Mouse (Mus musculus): ENCODE results near the gene Nol10. TPM values are rescaled to one million over a fixed set of nuclear protein-coding genes. Genes with fewer than 3 reads are reported as not detected.

Nol10 gene
- total RNA-seq, 4 experiments from 2014 or later, result 18.7 to 20.9 (median 19.5) TPM

DNA sequence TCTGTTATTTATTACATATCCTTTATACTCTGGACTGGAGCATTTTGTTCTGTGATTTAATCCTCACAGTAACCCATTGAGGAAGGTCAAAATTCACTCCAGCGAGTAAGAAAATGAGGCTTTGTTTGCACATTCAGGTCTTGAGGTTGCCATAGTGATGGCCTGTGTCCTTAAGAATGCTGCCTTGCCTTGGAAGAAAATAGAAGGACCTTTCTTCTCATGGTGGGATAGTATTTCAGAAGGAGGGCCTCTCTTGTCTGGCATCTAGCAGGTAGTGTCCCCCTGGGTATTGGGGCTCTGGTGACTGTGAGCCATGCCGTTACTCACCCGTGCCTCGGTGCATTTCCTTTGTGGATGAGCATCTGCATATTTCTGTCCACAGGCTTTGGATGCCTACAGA, 12.4 kb downstream of the Nol10 start:
- DNase-seq (ENCODE audit: low spot score in 2 of 2), result no peak

DNA sequence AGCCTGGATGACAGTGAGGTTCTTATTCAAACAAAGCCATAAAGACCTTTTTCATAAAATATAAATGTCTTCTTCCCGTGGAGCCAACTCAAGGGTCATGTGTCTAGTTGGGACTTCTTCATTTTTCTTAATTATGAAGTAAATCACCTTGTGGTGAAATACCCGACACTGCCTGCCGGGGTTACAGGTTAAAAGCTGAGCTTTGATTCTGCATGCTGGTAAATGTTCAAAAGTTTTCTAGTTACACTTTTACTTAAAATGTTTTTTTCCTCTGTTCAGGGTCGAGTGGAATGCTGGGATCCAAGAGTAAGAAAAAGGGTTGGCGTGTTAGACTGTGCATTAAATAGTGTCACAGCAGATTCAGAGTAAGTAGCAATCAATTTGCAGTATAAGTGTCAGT, 14.1 kb downstream of the Nol10 start:
- no peak for DNase-seq (ENCODE audit: low spot score in 2 of 2)

DNA sequence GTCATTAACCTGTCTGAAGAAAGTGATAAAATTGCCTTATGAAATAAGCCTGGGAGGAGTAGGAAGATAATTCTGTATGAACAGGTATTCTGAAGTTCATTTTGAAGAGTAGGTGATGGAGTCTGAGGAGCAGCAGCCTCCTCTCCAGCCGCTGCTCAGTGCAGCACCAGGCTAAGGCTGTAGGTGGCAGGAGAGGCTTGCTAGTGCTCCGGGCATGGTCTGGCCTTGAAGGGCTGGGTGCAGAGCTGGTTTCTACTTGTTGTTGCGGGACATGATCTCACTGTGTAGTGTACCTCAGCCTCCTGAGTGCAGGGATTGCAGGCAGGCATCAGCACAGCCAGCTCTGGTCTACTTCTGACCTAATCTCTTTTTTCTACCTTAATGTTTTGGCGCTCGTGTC, 18.7 kb downstream of the Nol10 start:
- peak in 1 of 2 experiments; percentile 48 for DNase-seq (ENCODE audit: low spot score in 2 of 2)

DNA sequence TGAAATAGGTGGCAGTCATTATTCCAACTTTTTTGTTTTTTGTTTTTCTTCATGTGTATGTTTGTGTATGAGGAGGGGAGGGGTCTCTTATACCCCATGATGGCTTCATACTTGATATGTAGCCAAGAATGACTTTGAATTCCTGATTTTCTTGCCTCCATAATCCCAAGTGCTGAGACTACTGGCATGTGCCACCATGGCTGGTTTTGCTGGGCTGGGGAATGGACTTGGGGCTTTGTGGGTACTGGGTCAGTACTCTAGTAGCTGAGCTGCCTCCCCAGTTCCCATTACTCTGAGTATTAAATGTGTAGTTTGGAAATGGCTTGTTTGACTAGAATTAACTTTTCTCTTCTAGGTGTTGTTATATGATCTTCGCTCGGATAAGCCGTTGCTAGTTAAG, 20.9 kb downstream of the Nol10 start:
- DNase-seq (ENCODE audit: low spot score in 2 of 2), result no peak

DNA sequence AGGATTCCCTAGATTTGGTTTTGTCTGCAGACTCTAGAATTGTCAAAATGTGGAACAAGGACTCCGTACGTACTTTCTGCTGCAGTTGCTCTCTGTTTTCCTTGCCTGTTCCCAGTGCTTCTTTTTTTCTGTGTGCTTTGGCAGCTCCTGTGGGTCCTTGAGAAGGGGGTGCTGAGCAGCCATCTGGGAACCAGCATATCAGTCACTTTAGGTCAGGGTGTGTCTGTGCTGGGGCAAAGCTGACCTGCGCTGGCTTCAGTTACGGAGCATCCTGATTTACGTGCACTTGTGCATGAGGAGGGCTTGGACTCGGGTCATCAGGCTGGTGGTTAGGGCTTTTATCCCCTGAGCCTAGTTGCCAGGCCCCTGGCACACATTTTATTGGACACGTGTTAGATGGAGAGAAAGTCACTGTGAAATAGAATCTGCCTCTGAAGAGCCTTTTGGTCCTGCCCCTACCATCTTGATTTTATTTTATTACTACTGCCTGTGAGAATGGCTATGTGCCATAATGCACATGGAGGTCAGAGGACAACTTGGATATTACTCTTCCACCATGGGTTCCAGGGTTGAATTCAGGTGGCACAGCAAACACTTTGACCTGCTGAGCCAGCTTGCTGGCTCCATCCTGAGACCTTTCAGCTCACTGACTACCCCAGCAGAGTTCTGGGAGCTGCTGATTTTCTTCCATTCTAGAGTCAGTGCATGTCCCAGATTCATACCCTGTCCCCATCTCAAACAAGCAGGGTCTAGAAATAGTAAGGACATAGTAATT, 21.5 kb downstream of the Nol10 start:
- DNase-seq (ENCODE audit: low spot score in 2 of 2), result no peak

DNA sequence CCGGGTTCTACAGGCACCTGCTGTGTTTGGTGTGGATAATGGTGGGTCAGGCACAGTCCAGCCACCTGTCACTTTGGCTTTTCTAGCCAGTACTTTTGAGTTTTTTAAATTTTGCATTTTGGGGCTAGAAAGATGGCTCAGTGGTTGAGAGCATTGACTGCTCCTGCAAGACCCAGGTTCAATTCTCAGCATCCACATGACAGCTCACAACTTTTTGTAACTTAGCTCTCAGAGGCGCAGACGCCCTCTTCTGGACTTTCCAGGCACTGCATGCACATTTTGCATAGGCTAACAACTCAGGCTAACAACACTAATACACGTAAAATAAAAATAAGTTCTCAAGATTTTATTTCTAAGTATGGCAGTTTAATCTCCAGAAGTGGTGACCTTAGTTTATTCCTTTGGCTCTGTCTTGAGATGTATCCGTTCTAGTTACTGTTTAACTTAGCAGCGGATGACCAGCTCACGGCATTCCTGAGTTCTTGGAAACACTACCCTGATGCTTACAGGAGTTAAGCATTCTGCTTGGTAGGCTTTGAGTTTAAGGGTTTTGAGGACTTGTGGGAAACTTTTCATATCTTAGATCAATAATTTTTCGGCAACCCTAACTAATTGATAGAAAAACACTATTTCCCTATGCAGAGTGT, 23.5 kb downstream of the Nol10 start:
- DNase-seq (ENCODE audit: low spot score in 2 of 2), result no peak

DNA sequence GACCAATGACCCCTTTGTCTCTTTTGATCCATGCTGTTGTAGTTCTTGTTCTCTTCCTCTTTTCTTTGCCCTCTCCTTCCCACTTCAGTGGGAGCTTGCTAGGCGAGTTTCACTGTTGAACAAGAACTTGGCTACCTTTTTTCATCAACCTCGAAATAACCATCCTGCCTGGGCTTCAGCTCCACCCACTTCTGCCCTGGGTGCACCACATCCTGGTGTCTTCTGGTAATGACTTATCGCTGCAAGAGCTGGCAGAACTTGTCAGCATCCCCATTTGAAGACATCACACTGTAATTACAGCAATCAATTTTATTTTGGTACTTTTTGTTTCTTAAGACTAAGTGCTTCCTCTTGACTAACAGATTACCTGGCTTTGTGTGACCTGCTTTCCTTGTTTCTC, 24.4 kb downstream of the Nol10 start:
- DNase-seq (ENCODE audit: low spot score in 2 of 2), result no peak

DNA sequence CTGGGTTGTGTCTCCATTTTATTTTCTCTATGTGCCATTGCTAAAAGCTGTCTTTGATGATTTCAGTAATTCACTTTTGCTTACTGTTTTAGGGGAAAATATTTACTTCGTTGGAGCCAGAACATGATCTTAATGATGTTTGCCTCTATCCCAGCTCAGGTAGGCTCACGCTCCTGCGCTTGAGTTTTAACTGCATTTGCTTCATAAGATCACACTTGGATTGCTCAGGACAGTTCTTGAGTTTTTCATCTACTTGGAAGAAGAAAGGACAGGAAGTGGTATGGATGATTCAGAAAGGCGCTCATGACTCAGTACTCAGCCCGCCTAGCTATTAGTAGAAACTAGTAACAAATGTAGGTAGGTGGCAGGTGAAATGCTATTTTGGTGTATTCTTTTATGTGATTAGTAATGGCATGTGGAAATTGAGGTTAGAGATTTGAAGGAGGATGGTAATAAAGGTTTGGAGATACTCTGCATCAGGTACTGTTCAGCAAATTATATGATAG, 25.3 kb downstream of the Nol10 start:
- DNase-seq (ENCODE audit: low spot score in 2 of 2), result no peak

DNA sequence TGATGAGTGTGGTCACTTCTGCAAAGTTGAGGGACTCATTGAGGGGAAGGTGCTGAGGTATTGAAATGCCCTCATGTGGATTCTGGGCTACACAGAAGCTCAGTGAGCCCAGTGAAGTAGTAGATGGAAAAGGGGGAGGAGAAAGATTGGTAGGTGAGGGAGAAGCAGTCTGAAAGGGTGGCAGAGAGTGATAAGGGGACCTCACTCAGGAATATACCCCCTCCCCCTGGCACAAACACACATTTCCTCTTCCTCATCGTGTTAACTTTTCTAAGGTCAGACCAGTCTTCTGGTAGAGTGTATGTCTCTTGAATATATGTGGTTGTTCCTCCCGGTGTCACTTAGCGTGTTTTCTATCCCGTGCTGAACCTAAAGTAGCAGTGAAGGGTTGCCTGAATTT, 27.0 kb downstream of the Nol10 start:
- no peak for DNase-seq (ENCODE audit: low spot score in 2 of 2)

DNA sequence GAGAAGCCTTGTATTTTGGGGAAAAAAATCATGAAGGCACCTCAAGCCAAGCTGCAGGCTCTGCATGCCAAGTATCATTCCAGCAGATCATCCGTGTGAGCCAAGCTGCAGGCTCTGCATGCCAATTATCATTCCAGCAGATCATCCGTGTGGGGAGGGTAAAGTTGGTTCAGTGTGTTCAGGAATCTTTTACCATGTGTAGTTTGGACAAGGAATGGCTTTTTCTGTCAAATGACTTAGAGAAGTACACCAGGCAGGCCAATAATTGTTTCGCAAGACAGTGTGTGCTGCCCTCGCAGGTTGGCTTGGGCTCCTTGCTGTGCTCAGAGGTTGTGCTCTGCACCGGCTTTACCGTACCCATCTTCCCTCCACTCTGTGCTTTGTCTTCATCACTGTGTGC, 28.3 kb downstream of the Nol10 start:
- no peak for DNase-seq (ENCODE audit: low spot score in 2 of 2)

DNA sequence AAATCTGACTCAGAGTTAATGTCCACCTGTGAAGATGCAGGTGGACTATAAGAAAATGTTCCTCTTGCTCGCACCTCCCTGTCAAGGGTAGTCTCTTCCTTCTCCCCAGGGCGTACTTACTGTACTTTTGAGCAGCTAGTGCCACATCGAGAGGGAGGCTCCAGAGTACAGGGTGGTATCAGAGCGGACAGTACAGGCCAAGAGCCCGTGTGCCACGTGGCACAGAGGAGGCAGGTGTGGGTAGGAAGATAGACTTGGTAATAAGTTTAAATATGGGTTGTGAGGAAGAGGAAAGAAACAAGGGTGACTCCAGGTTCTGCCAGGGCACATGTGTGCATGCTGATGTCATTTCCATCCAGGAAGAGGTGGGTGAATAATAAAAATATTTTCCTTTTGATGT, 32.7 kb downstream of the Nol10 start:
- no peak for DNase-seq (ENCODE audit: low spot score in 2 of 2)

DNA sequence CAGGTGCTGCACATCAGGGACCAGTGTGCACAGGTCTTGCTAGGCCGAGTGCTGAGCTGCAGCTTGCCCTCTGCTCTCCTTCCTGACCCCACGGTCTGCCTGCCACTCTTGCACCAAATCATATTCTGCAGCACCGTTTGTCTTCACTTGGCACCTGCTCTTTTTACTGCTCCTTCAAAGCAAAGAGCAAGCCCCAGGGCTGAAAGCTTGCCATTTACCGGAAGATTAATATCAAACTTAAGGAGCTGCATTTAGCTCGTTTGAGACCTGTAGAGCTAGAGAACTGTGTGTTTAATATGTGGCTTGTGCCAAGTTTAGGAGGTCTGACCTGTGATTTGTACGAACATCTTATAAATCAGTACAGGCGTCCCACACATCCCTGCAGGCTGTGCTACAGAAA, 34.5 kb downstream of the Nol10 start:
- no peak for DNase-seq (ENCODE audit: low spot score in 2 of 2)

DNA sequence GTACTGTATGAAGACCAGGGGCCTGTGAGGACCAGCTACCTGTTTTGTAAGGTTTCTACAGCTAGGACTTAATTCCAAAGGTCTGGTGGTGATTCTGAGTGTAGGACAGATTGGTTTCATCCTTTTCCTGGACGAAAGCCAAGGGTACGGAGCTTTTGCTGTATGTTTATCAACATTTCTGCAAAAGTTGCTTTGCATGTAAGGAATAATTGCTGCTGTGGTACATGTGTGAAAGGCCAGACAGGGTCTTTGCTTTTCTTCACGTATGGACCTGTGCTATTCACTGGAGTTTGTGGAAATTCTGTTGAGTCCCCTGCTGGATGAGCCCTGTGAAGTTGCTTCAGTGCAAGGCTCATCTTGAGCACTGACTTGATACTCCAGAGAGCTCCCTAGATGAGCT, 38.6 kb downstream of the Nol10 start:
- DNase-seq (ENCODE audit: low spot score in 2 of 2), result no peak

DNA sequence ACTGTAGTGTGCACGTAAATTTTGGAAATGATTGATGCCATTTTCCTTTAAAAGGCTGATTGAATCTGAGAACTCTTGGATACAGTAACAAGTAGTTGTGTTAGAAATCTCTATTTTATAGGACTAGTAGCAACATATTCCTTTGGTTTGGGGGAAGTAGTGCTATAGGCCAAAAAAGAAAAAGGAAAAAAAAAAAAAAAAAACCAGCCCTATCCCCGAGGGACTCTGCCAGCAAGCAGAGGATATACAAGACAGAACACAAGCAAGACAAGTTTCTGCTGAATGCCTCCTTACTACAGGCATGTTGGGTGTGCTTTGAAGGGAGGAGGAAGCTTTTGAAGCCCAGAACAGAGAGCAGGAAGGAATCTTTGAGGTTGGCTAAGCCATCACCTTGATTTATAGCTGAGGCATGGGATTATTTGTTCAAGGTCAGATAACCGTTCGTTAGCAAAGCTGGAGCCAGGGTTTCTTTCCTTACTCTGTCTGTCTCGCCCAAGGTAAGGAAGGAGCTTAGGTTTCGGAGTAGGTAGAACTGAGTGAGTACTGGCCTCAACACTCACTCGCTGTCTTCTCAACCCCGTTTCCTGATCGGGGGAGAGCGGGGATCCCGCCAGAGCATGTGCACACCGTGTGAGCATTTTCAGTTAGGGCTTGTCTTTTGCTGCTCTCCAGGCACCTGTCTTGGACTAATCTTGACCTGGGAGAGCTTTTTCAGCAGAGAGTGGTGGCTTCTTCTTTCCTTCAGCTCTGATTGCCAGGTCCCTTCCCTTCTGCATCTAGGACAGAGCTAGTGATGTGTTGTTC, 39.3 kb downstream of the Nol10 start:
- DNase-seq (ENCODE audit: low spot score in 2 of 2), result no peak

DNA sequence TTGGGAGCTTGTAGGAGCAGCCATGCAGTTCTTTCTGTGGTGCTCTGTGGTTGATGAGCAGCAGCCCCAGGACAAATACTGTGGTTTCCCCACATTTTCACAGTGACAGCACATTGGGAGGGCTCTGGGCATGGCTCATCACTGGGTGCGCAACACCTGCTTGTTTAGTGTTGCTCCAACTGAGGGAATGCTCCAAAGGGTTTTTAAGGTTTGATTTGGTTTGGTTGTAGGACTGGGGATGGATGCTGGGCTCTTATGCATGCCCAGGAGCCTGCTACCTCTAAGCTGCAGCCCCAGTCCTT, 39.8 kb downstream of the Nol10 start:
- no peak for DNase-seq (ENCODE audit: low spot score in 2 of 2)

DNA sequence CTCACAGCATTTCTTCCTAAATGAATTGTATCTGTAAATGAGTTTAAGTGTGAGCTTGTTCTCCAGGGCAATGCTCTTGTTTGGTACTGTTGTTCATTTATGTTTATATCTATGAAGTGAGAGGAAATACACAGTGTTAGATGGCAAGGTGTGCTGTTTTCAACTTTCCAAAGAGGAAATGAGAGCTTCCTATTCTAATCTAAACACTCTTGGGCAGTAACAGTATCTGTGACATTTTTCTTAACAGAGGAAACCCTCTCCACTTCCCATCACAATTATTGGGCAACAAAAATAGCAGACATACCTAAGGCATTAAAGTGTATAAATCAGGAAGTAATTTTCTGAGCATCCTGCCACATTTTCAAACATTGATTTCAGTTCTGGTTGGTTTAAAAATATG, 41.8 kb downstream of the Nol10 start:
- no peak for DNase-seq (ENCODE audit: low spot score in 2 of 2)

DNA sequence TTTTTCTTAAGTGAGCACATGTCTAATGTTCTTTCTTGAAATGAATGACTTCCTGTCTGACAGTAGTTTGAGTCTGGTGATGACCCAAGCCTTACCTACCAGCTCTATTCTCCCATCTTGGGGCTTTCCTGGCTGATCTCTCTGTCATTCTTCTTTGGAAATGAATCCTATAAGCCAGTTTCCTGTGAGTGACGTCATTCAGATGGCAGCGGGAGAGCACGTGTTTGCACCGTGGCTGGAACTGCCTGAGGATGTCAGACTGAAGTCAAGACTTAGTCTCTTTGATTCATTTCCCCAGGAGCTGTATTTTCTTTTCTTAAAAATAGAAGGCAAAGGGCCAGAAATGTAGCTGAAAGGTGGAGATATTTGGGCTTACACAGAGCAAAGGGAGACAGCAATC, 42.3 kb downstream of the Nol10 start:
- DNase-seq (ENCODE audit: low spot score in 2 of 2), result no peak

DNA sequence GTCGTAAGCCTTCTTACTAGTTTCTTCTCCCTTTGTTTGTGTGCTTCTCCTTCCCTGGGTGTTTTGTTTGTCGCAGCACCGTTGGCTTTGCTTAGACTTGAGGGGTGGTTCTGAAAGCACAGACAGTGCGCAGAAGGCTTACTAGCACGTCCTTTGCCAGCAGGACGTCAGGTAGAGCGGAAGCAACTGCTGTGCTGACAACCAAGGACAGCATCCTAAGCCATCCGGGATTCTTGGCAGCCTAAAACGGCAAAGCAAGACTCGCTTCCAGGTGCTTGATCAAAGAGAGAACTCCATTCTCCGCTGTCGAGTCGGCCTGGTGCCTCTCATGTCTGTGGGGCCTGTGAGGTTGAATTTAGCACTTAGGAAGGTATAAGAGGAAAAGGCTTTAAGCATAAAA, 44.9 kb downstream of the Nol10 start:
- DNase-seq (ENCODE audit: low spot score in 2 of 2), result no peak

DNA sequence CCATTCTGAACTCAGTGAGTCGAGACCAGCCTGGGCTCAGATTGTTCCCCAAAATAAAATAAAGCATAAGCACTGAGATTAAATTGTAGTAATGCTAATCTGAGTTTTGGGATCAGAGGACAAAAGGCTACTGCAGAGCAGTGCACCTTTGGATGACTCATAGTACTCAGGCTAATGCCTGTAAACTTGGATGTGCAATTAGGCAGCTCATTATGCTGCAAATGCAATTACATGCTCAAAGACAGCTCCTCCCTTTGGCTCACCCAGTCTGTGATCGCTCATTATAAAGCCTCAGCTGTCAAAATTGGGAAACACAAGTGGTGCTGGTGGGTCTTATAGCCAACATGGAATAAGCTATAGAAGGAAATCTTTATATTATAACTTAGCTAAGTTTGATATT, 48.9 kb downstream of the Nol10 start:
- DNase-seq (ENCODE audit: low spot score in 2 of 2), result no peak

DNA sequence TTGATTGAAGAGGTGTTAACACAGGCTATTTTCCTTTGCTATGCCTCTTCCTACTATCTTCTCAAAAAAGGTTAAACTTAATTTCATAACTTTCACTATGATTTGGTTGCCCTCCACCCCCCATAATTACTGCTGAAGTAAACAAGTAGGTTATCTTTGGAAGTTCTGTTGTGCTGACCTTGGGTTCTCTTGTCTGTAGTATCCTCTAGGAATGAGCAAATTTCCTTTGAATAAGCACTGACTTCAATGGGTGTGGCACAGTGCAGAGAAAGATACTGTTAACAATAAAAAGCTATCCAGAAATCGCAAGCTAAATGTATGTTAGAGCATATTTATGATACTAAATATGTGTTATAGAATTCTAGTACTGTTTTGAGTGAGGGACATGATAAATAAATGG, 53.2 kb downstream of the Nol10 start:
- DNase-seq (ENCODE audit: low spot score in 2 of 2), result no peak

DNA sequence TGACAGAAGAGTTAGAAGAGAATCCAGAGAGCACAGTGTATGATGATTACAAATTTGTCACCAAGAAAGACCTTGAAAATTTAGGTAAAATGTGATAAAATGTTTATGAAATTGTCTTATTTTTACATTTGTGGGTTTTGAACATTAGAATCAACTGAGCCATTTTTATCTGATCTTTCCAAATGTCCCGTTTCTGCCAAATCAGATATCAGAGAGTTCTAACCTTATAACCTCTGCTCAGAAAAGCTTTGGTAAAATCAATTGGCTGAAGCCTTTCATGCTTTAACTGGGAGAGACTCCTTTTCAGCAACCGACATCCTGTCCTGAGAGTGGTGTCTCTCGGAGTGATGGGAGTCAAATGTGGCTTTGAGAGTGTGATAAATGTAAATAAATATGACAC, 53.9 kb downstream of the Nol10 start:
- DNase-seq (ENCODE audit: low spot score in 2 of 2), result no peak

DNA sequence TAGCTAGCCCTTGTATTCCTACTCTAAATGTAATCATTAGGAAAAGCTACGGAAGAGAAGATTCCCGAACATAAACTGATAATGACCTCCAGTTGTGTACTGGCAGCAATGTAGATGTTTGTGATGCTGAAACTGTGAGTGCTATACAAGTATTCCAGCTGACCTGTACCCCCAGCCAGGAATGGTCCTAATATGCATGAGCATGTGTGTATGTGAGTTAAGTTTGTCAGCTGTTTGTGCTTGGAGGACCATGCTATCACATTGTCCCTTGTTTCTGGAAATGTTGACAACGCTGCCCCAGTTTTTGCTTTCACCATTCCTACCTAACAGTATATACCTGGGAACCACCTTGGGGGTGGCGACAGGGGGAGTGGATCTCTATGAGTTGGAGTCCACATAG, 55.7 kb downstream of the Nol10 start:
- DNase-seq (ENCODE audit: low spot score in 2 of 2), result no peak

DNA sequence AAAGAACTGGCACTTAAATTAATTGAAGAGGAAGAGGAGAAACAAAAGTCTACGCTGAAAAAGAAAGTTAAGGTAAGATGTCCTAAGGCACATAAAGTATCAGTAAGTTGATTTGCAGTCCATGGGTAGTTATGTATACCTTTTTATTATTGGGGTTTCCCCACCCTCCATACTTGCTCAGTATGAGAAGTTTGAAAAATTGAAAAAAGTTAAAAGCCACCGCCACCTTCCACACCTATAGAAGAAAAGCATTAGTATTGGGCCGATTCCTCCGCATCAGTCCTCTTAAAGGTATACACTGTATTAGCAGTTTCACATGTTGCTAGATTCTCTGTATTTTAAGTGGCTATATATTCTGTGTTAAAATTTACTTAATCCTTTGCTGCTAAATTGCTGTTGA, 58.6 kb downstream of the Nol10 start:
- no peak for DNase-seq (ENCODE audit: low spot score in 2 of 2)

Measured in left cerebral cortex, adult 8-10 months (tissue).